In the genomic region with DNA sequence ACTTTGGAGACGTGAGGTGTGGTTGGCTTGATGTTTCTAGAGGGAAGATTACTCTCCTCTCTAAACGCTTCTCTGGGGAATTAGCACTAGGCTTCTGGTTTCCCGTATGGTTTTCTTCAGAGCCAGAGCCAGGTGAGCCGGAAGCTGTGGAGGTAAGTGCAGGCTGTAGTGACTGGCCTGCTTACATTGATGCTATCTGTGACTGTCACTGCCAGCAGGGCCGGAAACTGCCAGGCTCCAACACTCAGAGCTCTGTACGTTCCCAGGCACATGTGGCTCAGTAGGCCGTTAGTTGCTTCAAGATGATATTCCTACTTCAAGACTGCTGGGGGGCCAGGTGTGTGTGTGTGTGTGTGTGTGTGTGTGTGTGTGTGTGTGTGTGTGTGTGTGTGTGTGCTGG, we compare ENCODE assay signal across 19 mouse cellular contexts. TPM values are rescaled to one million over a fixed set of nuclear protein-coding genes. Genes with fewer than 3 reads are reported as not detected.
DNase-seq lines count a peak whose midpoint lies in the region; ATAC-seq and TF ChIP-seq lines count a peak whose summit lies in the region.
"Had no signal": no experiment of that assay in that cellular context is flagged by ENCODE, and none has a peak within 500 bp of the region (broad histone marks: within the 10 kb centered on the region; RNA-seq: fewer than 3 reads in every experiment).

No protein-coding gene starts in this region.

- no peaks in the 10 kb centered on the region for H3K79me2 ChIP-seq in heart, adult 2 months (replicated peaks; ENCODE audit: control insufficient read depth, insufficient read depth, low read length)

- no peak for TF ChIP-seq CTCF in heart, adult 2 months (IDR thresholded peaks at IDR 0.05)
- no peak for TF ChIP-seq CTCF in stomach, postnatal 0 days (IDR thresholded peaks at IDR 0.05; ENCODE audit: low read depth)

- ATAC-seq in kidney, embryonic 15.5 days (replicated peaks; ENCODE audit: low FRiP score) = no peak
- ATAC-seq in CD4-positive, CD25-positive, alpha-beta regulatory T cell, adult 4 months = peak; percentile 73
- ATAC-seq in stomach, postnatal 0 days (ENCODE audit: low FRiP score, low TSS enrichment) = no peak
- ATAC-seq: forebrain, embryonic 13.5 days; intestine, postnatal 0 days; midbrain, embryonic 15.5 days had no signal

- TF ChIP-seq EP300 in heart, adult 2 months (IDR thresholded peaks at IDR 0.05; ENCODE audit: insufficient read depth, low read depth, low read length) = no peak
- TF ChIP-seq EP300 in stomach, postnatal 0 days (optimal IDR thresholded peaks at IDR 0.05) = no peak

- peak overlapping the region; percentile 55 for H3K27ac ChIP-seq in heart, adult 2 months
- H3K27ac ChIP-seq in kidney, embryonic 15.5 days = peak overlapping the region; percentile 13; the same call in 1 of the 2 replicates
- 0 out of 2 replicates have a peak overlapping the region, but pooled peaks have one; percentile 4 for H3K27ac ChIP-seq in stomach, postnatal 0 days (replicated peaks)
- H3K27ac ChIP-seq: forebrain, embryonic 13.5 days; liver, embryonic 14.5 days; midbrain, embryonic 15.5 days had no signal

- TF ChIP-seq POLR2A in heart, adult 2 months (IDR thresholded peaks at IDR 0.05; ENCODE audit: insufficient read depth, low read depth, low read length) = no peak

- no peaks in the 10 kb centered on the region for H3K9me3 ChIP-seq in kidney, embryonic 15.5 days (replicated peaks)
- H3K9me3 ChIP-seq in stomach, postnatal 0 days (ENCODE audit: control insufficient read depth, low read length) = no peaks in the 10 kb centered on the region
- H3K9me3 ChIP-seq: forebrain, embryonic 13.5 days; hindbrain, embryonic 12.5 days; midbrain, embryonic 15.5 days had no signal

- no peak overlapping the region for H3K9ac ChIP-seq in heart, adult 2 months (ENCODE audit: low read depth, low read length)
- H3K9ac ChIP-seq in kidney, embryonic 15.5 days = no peak overlapping the region
- H3K9ac ChIP-seq in stomach, postnatal 0 days (ENCODE audit: low read length) = no peak overlapping the region
- H3K9ac ChIP-seq: forebrain, embryonic 13.5 days; hindbrain, embryonic 12.5 days; liver, embryonic 14.5 days; midbrain, embryonic 15.5 days had no signal

- H3K4me2 ChIP-seq in kidney, embryonic 15.5 days = no peak overlapping the region
- no peak overlapping the region for H3K4me2 ChIP-seq in stomach, postnatal 0 days (replicated peaks; ENCODE audit: low read depth)
- H3K4me2 ChIP-seq: forebrain, embryonic 13.5 days; hindbrain, embryonic 12.5 days; midbrain, embryonic 15.5 days had no signal

- H3K4me1 ChIP-seq in heart, adult 2 months (ENCODE audit: control insufficient read depth, insufficient read depth, low read length) = peaks cover 28% of the 10 kb centered on the region
- peaks cover 34% of the 10 kb centered on the region for H3K4me1 ChIP-seq in kidney, embryonic 15.5 days
- H3K4me1 ChIP-seq in stomach, postnatal 0 days (replicated peaks; ENCODE audit: control insufficient read depth, insufficient read depth) = peaks cover 19% of the 10 kb centered on the region

- DNase-seq in heart, adult 2 months = no peak
- DNase-seq in heart, postnatal 10 days = no peak
- DNase-seq in kidney, adult 8-10 months = no peak
- DNase-seq in stomach, postnatal 0 days (ENCODE audit: low spot score) = no peak
- no peak for DNase-seq in adrenal gland, adult 2 months
- DNase-seq in urinary bladder, adult 2 months (ENCODE audit: low spot score) = no peak
- DNase-seq: adrenal gland, postnatal 10 days; cerebellum, adult 9-11 months; embryo, embryonic 11 days; gastrocnemius, postnatal 10 days; kidney, postnatal 36 days; right cerebral cortex, postnatal 14 days had no signal

- H3K4me3 ChIP-seq in heart, adult 2 months = no peak overlapping the region
- H3K4me3 ChIP-seq in kidney, embryonic 15.5 days (replicated peaks) = no peak overlapping the region
- no peak overlapping the region for H3K4me3 ChIP-seq in stomach, postnatal 0 days (ENCODE audit: low read depth, low read length)
- H3K4me3 ChIP-seq: forebrain, embryonic 13.5 days; hindbrain, embryonic 12.5 days; midbrain, embryonic 15.5 days had no signal

- peaks cover 6% of the 10 kb centered on the region; the same call in 1 of the 2 replicates for H3K36me3 ChIP-seq in heart, adult 2 months (ENCODE audit: control insufficient read depth, insufficient read depth, low read length)
- peaks cover 14% of the 10 kb centered on the region for H3K36me3 ChIP-seq in kidney, embryonic 15.5 days
- no peaks in the 10 kb centered on the region for H3K36me3 ChIP-seq in stomach, postnatal 0 days (ENCODE audit: control insufficient read depth, insufficient read depth, low read length)
- H3K36me3 ChIP-seq: midbrain, embryonic 15.5 days had no signal

- intact Hi-C loops in heart, adult 2 months (cut with DNase I) = no loop called here
- intact Hi-C loops in heart, postnatal 10 days (cut with DNase I) = no loop called here

- H3K27me3 ChIP-seq in heart, adult 2 months (ENCODE audit: control insufficient read depth, insufficient read depth, low read length) = no peaks in the 10 kb centered on the region
- no peaks in the 10 kb centered on the region for H3K27me3 ChIP-seq in kidney, embryonic 15.5 days
- H3K27me3 ChIP-seq in stomach, postnatal 0 days (ENCODE audit: control insufficient read depth, insufficient read depth, low read length) = no peaks in the 10 kb centered on the region
- H3K27me3 ChIP-seq: forebrain, embryonic 13.5 days; hindbrain, embryonic 12.5 days; midbrain, embryonic 15.5 days had no signal

- WGBS in heart, adult 2 months = 70% methylated on average over 7 of the region's 7 CpGs
- WGBS in kidney, embryonic 15.5 days = 77% methylated on average over 7 of the region's 7 CpGs
- 77% methylated on average over 7 of the region's 7 CpGs for WGBS in stomach, postnatal 0 days

RNA-seq across cellular contexts. Expression of gene Dusp1, which starts 32.2 kb away (rescaled TPM):
- total RNA-seq in heart, adult 2 months (2021) = 10 to 100 TPM; 61.4 to 71.3 TPM
- polyA plus RNA-seq in heart, adult 2 months (2012; rRNA removed) = 122 and 171 TPM in 2 replicates
- total RNA-seq in heart, postnatal 10 days (2021) = 100 to 1,000 TPM in 1 of 2 experiments, 10 to 100 TPM in 1; 60.1 to 100 TPM
- polyA plus RNA-seq in kidney, embryonic 15.5 days (2015; fragmentation: Nextera tagmentation; extraction: Ambion mirVana) = 23.1 and 24.8 TPM in 2 replicates
- polyA plus RNA-seq in CD4-positive, CD25-positive, alpha-beta regulatory T cell, adult 4 months (2017; shearing (Covaris generic)) = 10 to 100 TPM; 24.6 to 24.7 TPM
- polyA plus RNA-seq in stomach, postnatal 0 days (2015; fragmentation: Nextera tagmentation; extraction: Ambion mirVana) = 27.7 and 33.1 TPM in 2 replicates
- 10 to 100 TPM; 33.5 to 67.7 TPM for total RNA-seq in adrenal gland, adult 2 months (2021)
- 80.9 and 86.9 TPM in 2 replicates for polyA plus RNA-seq in adrenal gland, adult 2 months (2012; rRNA removed)
- polyA plus RNA-seq in urinary bladder, adult 2 months (2012; rRNA removed) = 67.4 and 75.0 TPM in 2 replicates

RNA-seq across cellular contexts. Expression of gene Ergic1, which starts 32.9 kb away (rescaled TPM):
- 10 to 100 TPM; 53.6 to 59.4 TPM for total RNA-seq in heart, adult 2 months (2021)
- polyA plus RNA-seq in heart, adult 2 months (2012; rRNA removed) = 64.4 and 84.3 TPM in 2 replicates
- 10 to 100 TPM; 84.4 to 87.8 TPM for total RNA-seq in heart, postnatal 10 days (2021)
- 124 and 131 TPM in 2 replicates for polyA plus RNA-seq in kidney, embryonic 15.5 days (2015; fragmentation: Nextera tagmentation; extraction: Ambion mirVana)
- 10 to 100 TPM; 37.2 to 77.2 TPM for polyA plus RNA-seq in CD4-positive, CD25-positive, alpha-beta regulatory T cell, adult 4 months (2017; shearing (Covaris generic))
- polyA plus RNA-seq in stomach, postnatal 0 days (2015; fragmentation: Nextera tagmentation; extraction: Ambion mirVana) = 64.2 and 65.5 TPM in 2 replicates
- total RNA-seq in adrenal gland, adult 2 months (2021) = 100 to 1,000 TPM; 166 to 170 TPM
- 132 and 156 TPM in 2 replicates for polyA plus RNA-seq in adrenal gland, adult 2 months (2012; rRNA removed)
- 152 and 155 TPM in 2 replicates for polyA plus RNA-seq in urinary bladder, adult 2 months (2012; rRNA removed)

Comparison
In these comparisons a context has a peak if more than half of its experiments do, and no peak if none do; other contexts are left out.
1. H3K27ac ChIP-seq: peak in every context shown above with its lines; median percentile 55 in heart, adult 2 months; 13 in kidney, embryonic 15.5 days; 4 in stomach, postnatal 0 days.